Mouse (Mus musculus): Measurements from ENCODE around the gene Hist2h2aa2.
"Not testable (repeated sequence)": the region's sequence is repeated elsewhere in the genome, so short reads cannot be mapped to it uniquely, and the experiment has no call there.

Hist2h2aa2 gene

GRCm38 (mm10) chr3:96198601-96199251 is 41.4 kb downstream of the Hist2h2aa2 start:
- not testable (repeated sequence) for DNase-seq (ENCODE audit: low read depth, low spot score)

- DNase-seq (ENCODE audit: low read depth, low spot score) = no peak
Measured at GRCm38 (mm10) chr3:96198181-96198580, 41.9 kb downstream of the Hist2h2aa2 start.

GRCm38 (mm10) chr3:96197129-96197749 is 42.8 kb downstream of the Hist2h2aa2 start:
- DNase-seq (ENCODE audit: low read depth, low spot score) = no peak

GRCm38 (mm10) chr3:96196437-96197128 is 43.5 kb downstream of the Hist2h2aa2 start:
- no peak for DNase-seq (ENCODE audit: low read depth, low spot score)

GRCm38 (mm10) chr3:96195616-96196313 is 44.3 kb downstream of the Hist2h2aa2 start:
- DNase-seq (ENCODE audit: low read depth, low spot score) = no peak

- DNase-seq (ENCODE audit: low read depth, low spot score) = no peak
Measured at GRCm38 (mm10) chr3:96194966-96195365, 45.1 kb downstream of the Hist2h2aa2 start.

GRCm38 (mm10) chr3:96192977-96193376 is 47.1 kb downstream of the Hist2h2aa2 start:
- no peak for DNase-seq (ENCODE audit: low read depth, low spot score)

All from retina, adult 2 months (tissue).